32 mouse cellular contexts compared by ENCODE assay signal in the genomic region with DNA sequence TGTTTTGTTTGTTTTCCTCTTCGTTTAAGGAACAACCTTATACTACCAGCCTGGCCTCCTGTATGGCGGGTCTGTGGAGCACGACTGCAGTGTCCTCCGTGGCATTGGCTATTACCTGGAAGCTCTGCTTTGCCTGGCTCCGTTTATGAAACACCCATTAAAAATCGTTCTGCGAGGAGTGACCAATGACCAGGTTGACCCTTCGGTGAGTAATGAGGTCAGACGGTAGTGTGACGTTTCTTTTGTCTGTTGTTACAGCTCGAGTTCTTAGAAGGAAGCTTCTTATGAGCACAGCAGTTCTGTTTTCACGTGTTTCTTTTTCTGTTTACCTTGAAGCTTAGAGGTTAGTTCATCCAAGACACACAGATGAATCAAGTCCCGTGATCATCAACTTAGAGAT.
"Had no signal": no experiment of that assay in that cellular context is flagged by ENCODE, and none has a peak within 500 bp of the region (broad histone marks: within the 10 kb centered on the region; RNA-seq: fewer than 3 reads in every experiment).

No protein-coding gene starts in this region.

- DNase-seq: heart, postnatal 10 days; heart, postnatal 36 days; heart, postnatal 4 days; kidney, adult 11 months; kidney, adult 18-20 months; kidney, adult 2 months; kidney, adult 8-10 months; kidney, adult 9 months; kidney, postnatal 10 days; kidney, postnatal 14 days; kidney, postnatal 36 days; kidney, postnatal 4 days; layer of hippocampus, adult 9-11 months; layer of hippocampus, postnatal 36 days had no signal

- H3K27me3 ChIP-seq: heart, embryonic 12.5 days; heart, embryonic 13.5 days; heart, embryonic 15.5 days; hindbrain, embryonic 12.5 days; hindbrain, embryonic 13.5 days; hindbrain, embryonic 15.5 days; intestine, embryonic 15.5 days; kidney, embryonic 15.5 days had no signal

- H3K4me2 ChIP-seq: heart, embryonic 12.5 days; heart, embryonic 13.5 days; heart, embryonic 15.5 days; hindbrain, embryonic 12.5 days; hindbrain, embryonic 13.5 days; hindbrain, embryonic 14.5 days; hindbrain, embryonic 15.5 days; intestine, embryonic 15.5 days; kidney, embryonic 15.5 days had no signal

- H3K9me3 ChIP-seq: heart, embryonic 12.5 days; heart, embryonic 13.5 days; heart, embryonic 15.5 days; hindbrain, embryonic 10.5 days; hindbrain, embryonic 12.5 days; hindbrain, embryonic 13.5 days; hindbrain, embryonic 15.5 days; intestine, embryonic 15.5 days; kidney, embryonic 15.5 days had no signal

- H3K9ac ChIP-seq: heart, embryonic 12.5 days; heart, embryonic 13.5 days; heart, embryonic 15.5 days; hindbrain, embryonic 12.5 days; hindbrain, embryonic 13.5 days; hindbrain, embryonic 14.5 days; hindbrain, embryonic 15.5 days; intestine, embryonic 15.5 days; kidney, embryonic 15.5 days had no signal

- H3K27ac ChIP-seq: heart, embryonic 13.5 days; heart, embryonic 15.5 days; hindbrain, embryonic 10.5 days; hindbrain, embryonic 12.5 days; hindbrain, embryonic 13.5 days; hindbrain, embryonic 14.5 days; hindbrain, embryonic 15.5 days; hindbrain, postnatal 0 days; intestine, embryonic 15.5 days; kidney, embryonic 15.5 days; kidney, postnatal 0 days; layer of hippocampus, adult 2 months; left cerebral cortex, adult 2 months had no signal

- H3K4me1 ChIP-seq: heart, embryonic 12.5 days; heart, embryonic 13.5 days; heart, embryonic 15.5 days; hindbrain, embryonic 10.5 days; hindbrain, embryonic 12.5 days; hindbrain, embryonic 13.5 days; hindbrain, embryonic 15.5 days; intestine, embryonic 15.5 days had no signal

- ATAC-seq: hindbrain, embryonic 16.5 days; hindbrain, postnatal 0 days; inflammation-experienced regulatory T-cells, adult 6 months; intestine, embryonic 15.5 days; intestine, embryonic 16.5 days; intestine, postnatal 0 days had no signal

- H3K4me3 ChIP-seq: heart, embryonic 12.5 days; heart, embryonic 13.5 days; heart, embryonic 15.5 days; hindbrain, embryonic 10.5 days; hindbrain, embryonic 12.5 days; hindbrain, embryonic 13.5 days; hindbrain, embryonic 15.5 days; intestine, embryonic 15.5 days; kidney, embryonic 15.5 days; layer of hippocampus, adult 2 months; left cerebral cortex, adult 2 months had no signal
